Mouse (Mus musculus) bone marrow, adult 2 months (tissue): ENCODE data around the gene Kcnk15. TPM values are rescaled to one million over a fixed set of nuclear protein-coding genes. Genes with fewer than 3 reads are reported as not detected.

ENCODE experiments used
- H3K27ac ChIP-seq: fragments of 200-500 bp; 2 replicates; pipeline ENCODE4 v1.5.1; 2012; ENCODE audit warnings: low read depth, mild to moderate bottlenecking, control low read depth, inconsistent platforms, low read length; ENCODE audit not compliant: control insufficient read depth, poor library complexity, insufficient read depth
- H3K4me1 ChIP-seq: fragments of 200-500 bp; 2 replicates; pipeline ENCODE4 v1.6.1; 2011; ENCODE audit warnings: low read length; ENCODE audit not compliant: control insufficient read depth, insufficient read depth
- H3K4me3 ChIP-seq: fragments of 200-500 bp; replicated peaks from 2 replicates; pipeline ENCODE3; 2011; ENCODE audit warnings: mild to moderate bottlenecking, low read depth, low read length, control low read depth; ENCODE audit not compliant: control insufficient read depth
- CTCF ChIP-seq: fragments of 200-500 bp; IDR thresholded peaks from 2 replicates; pipeline ENCODE4 v1.5.1; 2011; ENCODE audit warnings: low read length, control low read depth; ENCODE audit not compliant: control insufficient read depth, insufficient read depth
- POLR2A ChIP-seq: fragments of 200-500 bp; IDR thresholded peaks from 2 replicates; pipeline ENCODE4 v1.6.1; 2011; ENCODE audit warnings: low read depth, mild to moderate bottlenecking, control low read depth, low read length, borderline replicate concordance; ENCODE audit not compliant: control insufficient read depth
- WGBS: fragments of 180-500 bp; shearing (Covaris S2); methylation state at CpG from one replicate; pipeline ENCODE4 v1.1.7; 2018; 5-methylcytosine and 5-hydroxymethylcytosine counted together
- polyA plus RNA-seq: library from polyadenylated mRNA; stranded (reverse); fragments of >200 nt; gene quantifications from 2 replicates; pipeline ENCODE4 v1.2.4, GENCODE M21; 2011; ENCODE audit warnings: low replicate concordance; ENCODE audit not compliant: missing spikeins, insufficient read depth, insufficient read length

The Kcnk15 gene
- polyA plus RNA-seq, 1 experiment = not detected

DNA sequence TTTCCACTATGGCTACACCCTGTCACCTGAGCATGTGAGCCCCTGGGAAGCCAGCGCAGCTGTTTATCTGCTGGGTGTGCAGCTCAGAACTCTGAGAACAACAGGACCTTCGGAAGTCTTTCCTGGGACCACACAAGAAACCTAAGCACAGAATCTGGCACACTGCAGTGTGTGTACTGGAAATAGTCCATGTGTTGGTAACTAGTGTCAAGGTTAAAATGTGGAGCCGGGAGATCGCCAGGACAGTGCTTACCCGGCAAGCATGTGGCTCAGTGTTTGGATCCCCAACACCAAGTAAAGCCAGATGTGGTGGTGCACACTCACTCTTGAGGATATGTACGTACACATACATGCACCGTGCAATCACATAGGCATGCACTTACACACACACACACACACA lies 47.6 kb downstream of the Kcnk15 start:
- WGBS = 79% methylated on average over 7 of the region's 7 CpGs

DNA sequence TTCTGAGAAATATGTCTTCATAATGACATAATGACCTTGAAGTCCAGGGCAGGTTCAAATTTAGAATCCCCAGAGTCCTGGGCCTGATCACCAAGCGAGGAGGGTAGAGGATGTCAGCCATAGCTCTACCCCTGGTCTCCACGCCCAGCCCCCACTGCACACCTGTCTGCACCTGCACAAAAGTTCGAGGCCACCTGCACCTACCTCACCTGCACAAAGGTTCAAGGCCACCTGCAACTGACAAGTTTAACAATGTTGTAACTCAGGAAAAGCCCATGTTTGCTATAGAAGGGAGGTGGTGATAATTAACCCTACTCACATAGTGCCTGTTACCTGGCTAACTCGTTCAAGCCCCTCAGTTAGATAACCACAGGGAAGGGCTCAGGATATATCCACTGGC lies 49.0 kb downstream of the Kcnk15 start:
- 71% methylated on average over 4 of the region's 4 CpGs for WGBS
- H3K4me1 ChIP-seq = no peaks in the 10 kb centered on the region
- TF ChIP-seq CTCF (no peak), POLR2A (no peak)
- H3K27ac ChIP-seq = no peak overlapping the region
- no peak overlapping the region for H3K4me3 ChIP-seq

More for the DNA sequence above, 47.6 kb downstream of the Kcnk15 start:
- H3K27ac ChIP-seq = no peak overlapping the region
- no peaks in the 10 kb centered on the region for H3K4me1 ChIP-seq
- no peak overlapping the region for H3K4me3 ChIP-seq
- TF ChIP-seq POLR2A (no peak), CTCF (no peak)

DNA sequence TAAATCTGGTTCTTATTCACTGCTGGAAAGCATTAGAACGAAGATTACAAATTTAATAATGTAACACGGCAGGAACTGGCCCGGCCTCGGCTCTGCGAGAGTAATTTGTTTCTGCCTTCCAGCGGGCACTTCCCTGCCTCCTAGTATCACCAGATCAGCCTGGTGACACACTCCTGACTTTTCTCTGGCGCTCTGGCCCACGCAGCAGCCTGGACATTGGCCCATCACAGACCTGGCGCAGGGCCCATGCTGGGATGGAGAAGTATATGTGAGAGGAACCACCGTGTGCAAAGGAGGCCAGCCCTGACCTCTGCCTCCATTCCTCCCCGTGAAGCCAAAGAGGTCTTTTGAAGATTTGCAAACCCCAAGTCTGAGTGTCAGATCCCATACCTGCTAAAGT lies 50.0 kb downstream of the Kcnk15 start:
- Histone ChIP-seq H3K4me1 (no peaks in the 10 kb centered on the region), H3K27ac (no peak overlapping the region), H3K4me3 (no peak overlapping the region)
- TF ChIP-seq POLR2A = no peak
- TF ChIP-seq CTCF = no peak
- WGBS = 71% methylated on average over 11 of the region's 11 CpGs

GRCm38 (mm10) chr2:163904323-163904722 lies 50.9 kb downstream of the Kcnk15 start:
- TF ChIP-seq POLR2A (no peak), CTCF (no peak)
- Histone ChIP-seq H3K4me3 (no peak overlapping the region), H3K27ac (no peak overlapping the region), H3K4me1 (no peaks in the 10 kb centered on the region)
- 69% methylated on average over 4 of the region's 4 CpGs for WGBS

DNA sequence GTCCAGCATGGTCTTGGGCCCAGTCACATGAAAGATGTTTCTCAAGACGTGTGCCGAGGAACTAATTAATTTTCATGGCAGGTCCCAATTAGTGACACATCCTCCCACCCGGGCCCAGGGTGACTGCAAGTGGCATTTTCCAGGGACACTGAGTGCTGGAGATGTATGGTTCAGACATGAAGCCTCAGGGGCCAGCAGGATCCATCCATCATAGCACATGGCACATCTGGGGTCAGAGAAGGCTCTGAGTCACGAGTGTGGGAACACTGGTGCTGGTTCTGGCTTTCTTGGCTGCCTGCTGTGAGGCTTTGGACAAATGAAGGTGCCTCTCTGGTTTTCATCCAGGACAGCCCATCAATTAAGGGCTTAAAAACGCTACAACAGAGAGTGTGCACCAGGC lies 53.7 kb downstream of the Kcnk15 start:
- TF ChIP-seq CTCF (no peak), POLR2A (no peak)
- Histone ChIP-seq H3K4me1 (no peaks in the 10 kb centered on the region), H3K4me3 (no peak overlapping the region), H3K27ac (no peak overlapping the region)
- WGBS = 61% methylated on average over 5 of the region's 5 CpGs

Other genes starting within 250 kb of the Kcnk15 start
- gene Serinc3, start 208.5 kb upstream of the Kcnk15 start, polyA plus RNA-seq = 328 and 366 TPM in 2 replicates
- 109 and 152 TPM in 2 replicates for gene Pkig, start 195.3 kb upstream of the Kcnk15 start, polyA plus RNA-seq
- 4.0 and 14.9 TPM in 2 replicates for gene Ada, start 103.4 kb upstream of the Kcnk15 start, polyA plus RNA-seq
- gene Ccn5, start 32.8 kb upstream of the Kcnk15 start, polyA plus RNA-seq = 3.1 and 12.3 TPM in 2 replicates
- 0.30 TPM in 1 of 2 replicates, not detected in the other for gene Rims4, start 65.0 kb downstream of the Kcnk15 start, polyA plus RNA-seq
- 38.3 and 61.2 TPM in 2 replicates for gene Ywhab, start 141.3 kb downstream of the Kcnk15 start, polyA plus RNA-seq
- 8.6 and 10.8 TPM in 2 replicates for gene Pabpc1l, start 171.8 kb downstream of the Kcnk15 start, polyA plus RNA-seq
- gene Stk4, start 216.7 kb downstream of the Kcnk15 start, polyA plus RNA-seq = 27.5 and 28.7 TPM in 2 replicates
- gene Tomm34, start 217.5 kb downstream of the Kcnk15 start, polyA plus RNA-seq = 34.6 and 50.9 TPM in 2 replicates